Mouse (Mus musculus): Measurements from ENCODE around the gene Tns1.

DNA sequence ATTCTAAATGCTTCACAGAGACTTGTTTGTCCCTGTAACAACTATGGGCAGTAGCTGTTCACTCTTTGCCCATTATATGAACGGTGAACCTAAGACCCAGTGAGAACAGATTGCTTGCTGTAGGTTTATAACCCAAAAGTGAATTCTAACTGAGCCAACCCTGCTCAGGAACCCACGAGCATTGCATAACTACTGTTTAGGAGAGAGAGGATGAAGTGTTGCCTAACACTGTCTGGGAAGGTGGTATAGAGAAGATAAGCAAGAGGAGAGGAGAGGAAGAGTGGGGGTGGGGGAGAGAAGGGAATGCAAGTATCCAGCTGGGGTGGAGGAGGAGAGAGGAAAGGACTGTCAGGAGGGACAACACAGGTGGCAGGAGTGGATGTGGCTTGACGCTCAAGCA is 26.8 kb upstream of the Tns1 start:
- TF ChIP-seq POLR2A (IDR thresholded peaks at IDR 0.05; ENCODE audit: low read depth, low read length) (no peak), E2F4 (IDR thresholded peaks at IDR 0.05; ENCODE audit: insufficient replicate concordance, low read depth, low read length) (no peak), MAZ (IDR thresholded peaks at IDR 0.05; ENCODE audit: low read depth, low read length) (no peak), CTCF (conservative IDR thresholded peaks at IDR 0.05 in 1 of 2, IDR thresholded peaks at IDR 0.05 in 1 of 2; ENCODE audit: low read depth in 2 of 2, low read length in 2 of 2) (no peak), SMC3 (IDR thresholded peaks at IDR 0.05; ENCODE audit: low read depth, low read length) (no peak), PAX5 (IDR thresholded peaks at IDR 0.05; ENCODE audit: low read length) (no peak)

All from CH12.LX (cell line).